Mouse (Mus musculus): ENCODE data around the gene Akap7.

Akap7 gene

GRCm38 (mm10) chr10:25307770-25308169 is at the start of gene Akap7:
Gene Akap7, minus strand, starts transcription at chr10:25307870.
- DNase-seq (ENCODE audit: low spot score in 2 of 2) = no peak

- no peak for DNase-seq (ENCODE audit: low spot score in 2 of 2)
Measured at GRCm38 (mm10) chr10:25354390-25354789, 46.7 kb upstream of the Akap7 start.

GRCm38 (mm10) chr10:25353941-25354340 is 46.3 kb upstream of the Akap7 start:
- DNase-seq (ENCODE audit: low spot score in 2 of 2) = no peak

- DNase-seq (ENCODE audit: low spot score in 2 of 2) = no peak
Measured at GRCm38 (mm10) chr10:25342801-25343200, 35.1 kb upstream of the Akap7 start.

GRCm38 (mm10) chr10:25340675-25341074 is 33.0 kb upstream of the Akap7 start:
- DNase-seq (ENCODE audit: low spot score in 2 of 2) = no peak

GRCm38 (mm10) chr10:25333390-25334079 is 25.9 kb upstream of the Akap7 start:
- DNase-seq (ENCODE audit: low spot score in 2 of 2) = no peak

- DNase-seq (ENCODE audit: low spot score in 2 of 2) = no peak
Measured at GRCm38 (mm10) chr10:25331321-25332049, 23.8 kb upstream of the Akap7 start.

- DNase-seq (ENCODE audit: low spot score in 2 of 2) = no peak
Measured at GRCm38 (mm10) chr10:25330094-25330493, 22.4 kb upstream of the Akap7 start.

GRCm38 (mm10) chr10:25327511-25327910 is 19.8 kb upstream of the Akap7 start:
- no peak for DNase-seq (ENCODE audit: low spot score in 2 of 2)

GRCm38 (mm10) chr10:25325690-25326089 is 18.0 kb upstream of the Akap7 start:
- no peak for DNase-seq (ENCODE audit: low spot score in 2 of 2)

- no peak for DNase-seq (ENCODE audit: low spot score in 2 of 2)
Measured at GRCm38 (mm10) chr10:25321198-25321597, 13.5 kb upstream of the Akap7 start.

GRCm38 (mm10) chr10:25319531-25319930 is 11.9 kb upstream of the Akap7 start:
- DNase-seq (ENCODE audit: low spot score in 2 of 2) = no peak

- no peak for DNase-seq (ENCODE audit: low spot score in 2 of 2)
Measured at GRCm38 (mm10) chr10:25318405-25318804, 10.7 kb upstream of the Akap7 start.

- no peak for DNase-seq (ENCODE audit: low spot score in 2 of 2)
Measured at GRCm38 (mm10) chr10:25317665-25318064, 10.0 kb upstream of the Akap7 start.

- DNase-seq (ENCODE audit: low spot score in 2 of 2) = no peak
Measured at GRCm38 (mm10) chr10:25313856-25314584, 6.3 kb upstream of the Akap7 start.

- DNase-seq (ENCODE audit: low spot score in 2 of 2) = no peak
Measured at GRCm38 (mm10) chr10:25311554-25312212, 4.0 kb upstream of the Akap7 start.

GRCm38 (mm10) chr10:25310736-25311135 is 3.1 kb upstream of the Akap7 start:
- no peak for DNase-seq (ENCODE audit: low spot score in 2 of 2)

GRCm38 (mm10) chr10:25309996-25310395 is 2.3 kb upstream of the Akap7 start:
- DNase-seq (ENCODE audit: low spot score in 2 of 2) = no peak

GRCm38 (mm10) chr10:25305146-25305545 is 2.5 kb downstream of the Akap7 start:
- DNase-seq (ENCODE audit: low spot score in 2 of 2) = no peak

- no peak for DNase-seq (ENCODE audit: low spot score in 2 of 2)
Measured at GRCm38 (mm10) chr10:25304608-25305007, 3.1 kb downstream of the Akap7 start.

- no peak for DNase-seq (ENCODE audit: low spot score in 2 of 2)
Measured at GRCm38 (mm10) chr10:25299031-25299529, 8.6 kb downstream of the Akap7 start.

GRCm38 (mm10) chr10:25298264-25298671 is 9.4 kb downstream of the Akap7 start:
- DNase-seq (ENCODE audit: low spot score in 2 of 2) = no peak

Data from frontal cortex, postnatal 25 days (tissue).